Mouse (Mus musculus) forebrain, postnatal 0 days (tissue): ENCODE data around the gene Ddx24. TPM values are rescaled to one million over a fixed set of nuclear protein-coding genes. Genes with fewer than 3 reads are reported as not detected.

Experiments used
- ATAC-seq: fragments of 200-750 bp; cut with Nextera tagmentation; 2 replicates; pipeline ENCODE4 v1.8.0; 2017; ENCODE audit warnings: mild to moderate bottlenecking, moderate library complexity
- DNase-seq: peaks from one replicate; pipeline ENCODE4 v3.0.0-alpha.2; 2015
- H3K27ac ChIP-seq: fragments of 300-500 bp; sonication (generic); 2 replicates; pipeline ENCODE4 v1.5.1; 2014; ENCODE audit warnings: low read depth, mild to moderate bottlenecking, antibody characterized with exemption, low read length, moderate library complexity, mixed read lengths
- H3K27me3 ChIP-seq: fragments of 300-500 bp; sonication (generic); 2 replicates; pipeline ENCODE4 v1.6.1; 2014; ENCODE audit warnings: mild to moderate bottlenecking, low read length, mixed read lengths; ENCODE audit not compliant: insufficient read depth
- H3K36me3 ChIP-seq: fragments of 300-500 bp; sonication (generic); 2 replicates; pipeline ENCODE4 v1.6.1; 2014; ENCODE audit warnings: mild to moderate bottlenecking, moderate library complexity; ENCODE audit not compliant: insufficient read depth
- H3K4me1 ChIP-seq: fragments of 300-500 bp; sonication (generic); 2 replicates; pipeline ENCODE4 v1.6.1; 2014; ENCODE audit warnings: antibody characterized with exemption; ENCODE audit not compliant: insufficient read depth
- H3K4me2 ChIP-seq: fragments of 300-500 bp; sonication (generic); 2 replicates; pipeline ENCODE4 v1.6.1; 2014; ENCODE audit warnings: low read depth, mild to moderate bottlenecking, moderate library complexity
- H3K4me3 ChIP-seq: fragments of 300-500 bp; sonication (generic); 2 replicates; pipeline ENCODE4 v1.5.1; 2014; ENCODE audit warnings: low read depth, low read length, mixed read lengths
- H3K9ac ChIP-seq: fragments of 300-500 bp; sonication (generic); 2 replicates; pipeline ENCODE4 v1.6.1; 2014; ENCODE audit warnings: mild to moderate bottlenecking
- H3K9me3 ChIP-seq: fragments of 300-500 bp; sonication (generic); 2 replicates; pipeline ENCODE4 v1.6.1; 2016; ENCODE audit warnings: low read length
- CTCF ChIP-seq: sonication (generic); IDR thresholded peaks from 2 replicates; pipeline ENCODE4 v1.5.1; 2016; ENCODE audit warnings: antibody characterized with exemption, control low read depth, low read depth
- WGBS: fragments of 180-500 bp; shearing (Covaris S2); extraction: QIAGEN DNeasy Blood & Tissue Kit; methylation state at CpG from one replicate; pipeline ENCODE4 v1.1.7; 2014; 5-methylcytosine and 5-hydroxymethylcytosine counted together
- polyA plus RNA-seq: library from polyadenylated mRNA; unstranded; fragments of >200 nt; fragmentation: Nextera tagmentation; extraction: Ambion mirVana; gene quantifications from 2 replicates; pipeline ENCODE4 v1.2.1, GENCODE M21; 2015
- total RNA-seq: library from RNA; depleted of rRNA; stranded (reverse); fragments of >200 nt; gene quantifications from 2 replicates; pipeline ENCODE4 v1.2.3, GENCODE M21; 2014

The Ddx24 gene
- total and polyA plus RNA-seq, 2 experiments from 2014 or later: 169 to 175 TPM

GRCm38 (mm10) chr12:103408144-103408543, 17.5 kb downstream of the Ddx24 start:
- no peak overlapping the region for H3K4me2 ChIP-seq
- no peak overlapping the region for H3K27ac ChIP-seq
- no peaks in the 10 kb centered on the region for H3K4me1 ChIP-seq
- ATAC-seq (no peak), DNase-seq (no peak)
- H3K27me3 ChIP-seq: no peaks in the 10 kb centered on the region
- no peak overlapping the region for H3K4me3 ChIP-seq
- no peak for TF ChIP-seq CTCF
- WGBS: 91% methylated on average over 10 of the region's 10 CpGs
- H3K9me3 ChIP-seq: no peaks in the 10 kb centered on the region
- peaks cover 95% of the 10 kb centered on the region for H3K36me3 ChIP-seq
- H3K9ac ChIP-seq: no peak overlapping the region

GRCm38 (mm10) chr12:103407720-103408119, 17.9 kb downstream of the Ddx24 start, which contains the start of gene 9330161L09Rik:
Gene 9330161L09Rik, minus strand, starts transcription at chr12:103407820.
- ATAC-seq: no peak
- Histone ChIP-seq H3K27ac (no peak within 1 kb of the TSS), H3K9ac (no peak within 1 kb of the TSS), H3K9me3 (no peaks in the 10 kb centered on the region), H3K4me2 (no peak within 1 kb of the TSS), H3K27me3 (no peaks in the 10 kb centered on the region), H3K36me3 (peaks cover 95% of the 10 kb centered on the region), H3K4me1 (no peaks in the 10 kb centered on the region), H3K4me3 (no peak within 1 kb of the TSS)
- DNase-seq: no peak
- no peak for TF ChIP-seq CTCF
- 97% methylated on average over 4 of the region's 4 CpGs for WGBS

DNA sequence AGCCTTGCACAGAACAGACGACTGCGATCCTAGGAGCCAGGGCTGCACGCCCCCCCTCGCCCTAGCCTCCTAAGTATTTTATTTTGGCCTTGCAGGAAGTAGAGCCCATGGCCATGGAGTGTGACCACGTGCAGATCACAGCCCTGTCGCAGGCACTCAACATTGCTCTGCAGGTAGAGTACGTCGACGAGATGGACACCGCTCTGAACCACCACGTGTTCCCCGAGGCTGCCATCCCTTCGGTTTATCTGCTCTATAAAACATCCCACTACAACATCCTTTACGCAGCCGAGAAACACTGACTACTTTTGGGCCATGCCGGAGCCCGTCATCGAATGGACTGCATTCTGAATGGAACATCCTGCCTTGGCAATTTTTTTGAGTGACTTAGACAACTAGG, 21.5 kb downstream of the Ddx24 start:
- Histone ChIP-seq H3K9me3 (no peaks in the 10 kb centered on the region), H3K27me3 (no peaks in the 10 kb centered on the region), H3K27ac (no peak overlapping the region), H3K4me1 (no peaks in the 10 kb centered on the region), H3K4me2 (no peak overlapping the region), H3K9ac (no peak overlapping the region), H3K36me3 (peaks cover 74% of the 10 kb centered on the region), H3K4me3 (no peak overlapping the region)
- ATAC-seq (no peak), DNase-seq (no peak)
- TF ChIP-seq CTCF: no peak
- 93% methylated on average over 18 of the region's 18 CpGs for WGBS

DNA sequence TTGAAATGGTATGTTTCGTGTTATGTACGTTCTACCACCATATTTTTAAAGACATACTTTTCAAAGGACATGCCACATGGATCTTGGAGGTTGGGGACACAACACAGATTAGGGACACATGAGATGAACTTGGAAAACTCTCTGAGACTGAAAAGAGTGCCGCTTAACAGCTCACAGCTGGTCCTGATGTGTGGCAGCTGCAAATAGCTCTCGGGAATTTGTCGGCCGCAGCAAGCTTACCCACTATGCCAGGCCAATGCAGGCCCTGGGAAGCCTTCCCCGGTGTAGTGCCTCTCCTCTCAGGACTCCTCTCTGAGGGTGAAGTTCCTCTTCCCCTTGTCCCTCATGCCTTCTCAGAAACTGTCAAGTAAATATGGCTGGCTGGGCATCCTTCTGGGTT, 28.9 kb downstream of the Ddx24 start:
- H3K9ac ChIP-seq: no peak overlapping the region
- H3K9me3 ChIP-seq: no peaks in the 10 kb centered on the region
- no peaks in the 10 kb centered on the region for H3K27me3 ChIP-seq
- H3K36me3 ChIP-seq: peaks cover 10% of the 10 kb centered on the region
- H3K4me3 ChIP-seq: no peak overlapping the region
- no peaks in the 10 kb centered on the region for H3K4me1 ChIP-seq
- H3K27ac ChIP-seq: no peak overlapping the region
- H3K4me2 ChIP-seq: no peak overlapping the region
- 83% methylated on average over 7 of the region's 7 CpGs for WGBS
- DNase-seq (no peak), ATAC-seq (no peak)
- no peak for TF ChIP-seq CTCF

DNA sequence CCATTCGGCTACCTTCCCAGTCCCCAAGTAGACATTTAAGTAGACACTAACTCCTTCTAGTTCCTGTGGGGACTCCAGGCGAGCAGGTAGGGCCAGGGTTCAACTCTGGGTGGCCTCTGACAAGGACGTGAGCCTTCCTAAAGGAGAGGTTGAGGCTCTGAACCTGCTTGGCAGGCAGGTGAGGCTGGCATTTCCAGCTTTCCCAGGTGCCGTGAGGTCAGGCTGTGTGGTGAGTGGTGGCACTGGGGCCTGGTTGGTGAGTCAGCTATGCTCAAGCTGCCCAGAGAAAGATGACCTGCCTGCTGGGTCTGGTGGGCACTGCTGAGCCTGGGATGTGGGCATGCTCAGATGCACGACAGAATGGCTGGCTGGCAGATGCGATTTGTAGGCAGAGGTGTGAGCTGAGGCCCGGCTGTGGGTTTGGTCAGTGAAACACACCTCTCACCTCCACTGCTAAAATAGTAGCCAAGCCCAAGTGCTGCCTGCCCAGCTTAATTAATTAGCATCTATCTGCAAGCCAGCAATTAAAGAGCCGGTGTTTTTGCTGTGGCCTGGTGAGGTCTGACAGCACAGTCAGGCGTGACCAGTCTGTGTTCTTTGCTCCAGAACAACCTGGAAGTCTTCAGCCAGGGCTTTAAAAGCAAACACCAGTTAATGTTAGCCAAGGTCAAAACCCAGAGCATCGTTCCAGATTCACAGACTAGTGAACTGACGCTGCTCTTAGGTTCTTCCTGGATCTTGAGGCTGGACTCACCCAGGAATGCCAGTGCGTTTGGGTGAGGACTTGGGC, 29.9 kb downstream of the Ddx24 start:
- DNase-seq: no peak
- no peak for TF ChIP-seq CTCF
- no peak for ATAC-seq
- Histone ChIP-seq H3K9ac (no peak overlapping the region), H3K36me3 (peaks cover 2% of the 10 kb centered on the region; the same call in 1 of the 2 replicates), H3K4me2 (no peak overlapping the region), H3K9me3 (no peaks in the 10 kb centered on the region), H3K4me1 (no peaks in the 10 kb centered on the region), H3K27ac (no peak overlapping the region), H3K27me3 (no peaks in the 10 kb centered on the region), H3K4me3 (no peak overlapping the region)
- WGBS: 74% methylated on average over 12 of the region's 12 CpGs

GRCm38 (mm10) chr12:103393528-103393927, 32.1 kb downstream of the Ddx24 start:
- 83% methylated on average over 6 of the region's 6 CpGs for WGBS
- ATAC-seq: no peak
- DNase-seq: no peak
- TF ChIP-seq CTCF: no peak
- Histone ChIP-seq H3K4me1 (peaks cover 5% of the 10 kb centered on the region; the same call in 1 of the 2 replicates), H3K27me3 (no peaks in the 10 kb centered on the region), H3K27ac (no peak overlapping the region), H3K9me3 (no peaks in the 10 kb centered on the region), H3K4me3 (no peak overlapping the region), H3K36me3 (no peaks in the 10 kb centered on the region), H3K4me2 (no peak overlapping the region), H3K9ac (no peak overlapping the region)

- H3K36me3 ChIP-seq: no peaks in the 10 kb centered on the region
- H3K27ac ChIP-seq: no peak overlapping the region
- no peaks in the 10 kb centered on the region for H3K27me3 ChIP-seq
- DNase-seq (no peak), ATAC-seq (no peak)
- no peak for TF ChIP-seq CTCF
- peaks cover 5% of the 10 kb centered on the region; the same call in 1 of the 2 replicates for H3K4me1 ChIP-seq
- WGBS: 86% methylated on average over 7 of the region's 7 CpGs
- no peak overlapping the region for H3K9ac ChIP-seq
- no peak overlapping the region for H3K4me2 ChIP-seq
- no peaks in the 10 kb centered on the region for H3K9me3 ChIP-seq
- no peak overlapping the region for H3K4me3 ChIP-seq
Observed at GRCm38 (mm10) chr12:103391098-103391497, 34.5 kb downstream of the Ddx24 start.
